Mouse (Mus musculus) frontal cortex, postnatal 14 days (tissue): ENCODE measurements at regions not wholly inside any gene's neighbourhood (a gene's known extent, or its start where the extent isn't known, plus 50 kb on each side); places are given as distances from the start of the nearest gene placed in this dataset.

Experiments used
- DNase-seq, 2 experiments: peaks; one replicate each; pipeline ENCODE4 v3.0.0; 2022; ENCODE audit warnings: low spot score in 2 of 2

- no peak for DNase-seq
Measured at GRCm38 (mm10) chr10:96724436-96725175, 107.8 kb downstream of the Btg1 start.

DNA sequence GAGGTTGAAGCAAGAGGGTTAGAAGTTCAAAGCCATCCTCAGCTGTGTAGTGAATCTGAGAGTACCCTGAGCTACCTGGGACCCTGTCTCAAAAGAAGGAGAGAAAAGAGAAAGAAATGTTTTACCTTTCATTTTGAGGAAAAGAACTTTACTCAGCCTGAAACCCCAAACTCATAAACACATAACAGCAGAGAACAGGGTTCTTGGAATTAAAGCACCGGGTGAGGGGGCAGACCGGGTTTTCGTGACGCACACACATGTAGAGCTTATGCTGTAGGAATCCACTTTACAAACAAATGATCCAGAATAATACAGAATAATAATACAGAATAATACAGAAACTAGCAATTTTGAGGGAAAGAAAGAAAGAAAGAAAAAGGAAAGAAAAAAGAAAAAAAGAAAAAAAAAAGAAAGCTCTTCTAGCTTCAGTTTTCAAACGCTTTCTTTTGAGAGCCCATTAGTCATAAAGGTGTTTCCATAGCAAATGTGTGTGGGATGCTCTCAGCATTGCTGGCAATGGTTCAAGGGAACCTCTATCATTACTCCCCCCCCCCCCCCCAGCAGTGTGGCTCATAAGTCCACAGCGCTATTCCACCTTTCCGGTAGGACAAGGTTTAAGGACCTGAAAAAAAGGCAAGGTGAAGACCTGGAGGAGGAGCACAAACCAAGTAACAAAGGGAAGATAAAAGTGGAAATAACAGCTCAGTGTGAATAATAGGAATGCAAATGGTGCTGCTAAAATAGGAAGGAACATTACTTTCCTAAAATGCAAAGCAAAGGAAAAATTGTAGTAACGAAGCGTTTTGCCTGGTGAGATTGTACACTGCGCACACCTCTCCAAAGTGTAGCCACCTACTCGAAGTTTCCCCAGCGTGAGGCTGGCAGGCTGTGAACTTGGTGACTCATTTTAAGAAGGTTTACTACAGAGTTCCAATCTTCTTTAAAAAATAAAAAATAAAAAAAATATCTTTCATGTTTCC lies 110.3 kb downstream of the Btg1 start:
- no peak for DNase-seq

- DNase-seq, result no peak
Measured at GRCm38 (mm10) chr10:96733581-96733980, 116.8 kb downstream of the Btg1 start.

DNA sequence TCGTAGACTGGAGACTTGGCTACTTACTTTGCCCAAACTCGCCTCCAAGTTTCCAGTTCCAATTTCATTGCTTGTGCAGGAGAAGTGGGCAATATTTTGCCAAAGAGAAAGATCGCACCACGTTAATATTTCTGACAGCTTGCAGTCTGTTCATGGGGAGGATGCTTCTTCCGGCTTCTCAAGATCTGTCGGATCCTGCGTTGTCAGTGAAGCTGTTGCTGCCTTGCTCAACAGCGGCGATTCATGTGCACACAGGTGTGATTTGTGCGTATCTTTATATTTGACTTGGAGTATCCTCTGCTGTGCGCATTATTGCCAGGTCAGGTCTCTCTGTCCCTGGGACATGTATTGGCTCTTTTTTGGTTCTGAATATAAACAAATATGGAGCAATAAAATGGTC lies 118.3 kb downstream of the Btg1 start:
- no peak for DNase-seq

DNA sequence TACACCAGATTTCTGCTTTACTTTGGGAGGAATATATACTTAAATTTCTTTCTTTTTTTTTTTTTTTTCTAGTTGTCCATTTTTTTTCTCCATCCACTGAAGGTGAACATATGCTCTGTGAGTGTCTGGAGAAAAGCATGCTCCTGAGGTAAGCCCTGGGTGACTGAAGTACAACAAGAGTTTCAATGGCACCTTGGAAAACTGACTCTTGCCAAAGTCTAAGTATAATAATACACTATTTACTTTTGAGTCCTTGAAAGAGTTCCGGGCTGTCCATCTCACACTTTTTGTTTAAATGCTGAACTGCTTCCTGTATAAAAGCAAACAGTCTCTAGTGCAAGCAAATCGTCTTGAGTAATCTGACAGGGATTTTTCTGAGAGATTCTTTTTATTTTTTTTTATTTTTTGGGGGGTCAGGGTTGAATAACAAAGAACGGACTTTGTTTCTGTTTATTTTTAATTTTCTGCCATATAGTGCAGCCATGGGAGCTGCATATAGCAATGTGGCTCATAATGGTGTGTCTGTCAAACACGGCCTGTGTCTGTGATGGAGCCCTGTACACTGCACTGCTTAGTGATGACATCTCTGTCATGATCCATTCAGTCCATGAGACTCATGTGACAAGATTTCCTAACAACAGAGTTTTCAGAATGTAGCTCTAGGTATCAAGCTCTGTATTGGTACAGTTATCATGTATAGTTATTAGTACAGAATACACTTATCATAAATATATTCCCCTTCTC lies 119.3 kb downstream of the Btg1 start:
- DNase-seq, result no peak

DNA sequence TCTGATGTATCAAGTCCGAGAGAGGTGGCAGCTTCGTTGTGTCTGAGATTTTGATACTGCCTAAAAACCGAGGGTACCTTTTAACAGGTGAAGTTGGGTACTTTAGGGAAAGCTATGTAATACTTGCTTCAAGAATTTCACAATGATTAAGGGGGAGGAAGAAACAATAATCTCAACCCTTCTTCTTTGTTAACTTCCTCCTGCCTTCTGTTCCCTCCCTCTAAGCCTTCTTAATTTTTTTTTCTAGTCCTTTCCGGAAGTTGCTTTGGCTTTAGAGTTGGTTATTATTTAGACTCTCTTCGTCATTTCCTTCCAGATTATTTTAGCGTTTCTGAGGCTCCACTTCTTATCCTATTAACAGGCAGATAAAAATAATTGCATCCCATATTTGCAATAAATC lies 121.2 kb downstream of the Btg1 start:
- no peak for DNase-seq

- no peak for DNase-seq
Measured at GRCm38 (mm10) chr10:96738606-96739005, 121.8 kb downstream of the Btg1 start.

DNA sequence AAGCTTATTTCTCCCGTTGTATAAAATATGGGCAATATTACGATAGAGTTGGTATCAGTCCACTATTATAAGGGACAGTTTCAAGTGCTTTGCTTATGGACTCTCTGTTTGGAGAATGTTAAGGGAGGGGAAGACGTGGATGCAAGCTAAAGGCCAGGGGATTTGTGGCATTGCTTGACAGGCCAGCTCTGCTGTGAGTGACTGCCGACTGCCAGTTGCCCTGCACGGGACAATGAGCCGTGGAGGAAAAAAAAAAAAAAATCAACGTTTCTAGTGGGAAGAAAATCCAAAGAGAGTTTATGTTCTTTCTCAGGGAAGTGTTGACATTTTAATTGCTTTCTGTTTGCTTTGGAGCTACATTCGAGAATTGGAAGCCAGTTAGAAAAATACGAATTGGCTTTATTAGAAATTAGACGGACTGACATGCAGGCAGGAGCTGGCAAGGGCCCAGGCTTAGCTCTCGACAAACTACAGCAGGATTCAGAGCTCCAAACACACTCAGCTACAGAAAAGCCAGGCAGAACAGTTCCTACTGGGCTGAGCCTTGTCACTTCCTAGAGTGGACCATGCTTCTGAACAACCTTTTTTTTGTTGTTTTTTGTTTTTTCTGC lies 127.5 kb downstream of the Btg1 start:
- DNase-seq, result no peak

DNA sequence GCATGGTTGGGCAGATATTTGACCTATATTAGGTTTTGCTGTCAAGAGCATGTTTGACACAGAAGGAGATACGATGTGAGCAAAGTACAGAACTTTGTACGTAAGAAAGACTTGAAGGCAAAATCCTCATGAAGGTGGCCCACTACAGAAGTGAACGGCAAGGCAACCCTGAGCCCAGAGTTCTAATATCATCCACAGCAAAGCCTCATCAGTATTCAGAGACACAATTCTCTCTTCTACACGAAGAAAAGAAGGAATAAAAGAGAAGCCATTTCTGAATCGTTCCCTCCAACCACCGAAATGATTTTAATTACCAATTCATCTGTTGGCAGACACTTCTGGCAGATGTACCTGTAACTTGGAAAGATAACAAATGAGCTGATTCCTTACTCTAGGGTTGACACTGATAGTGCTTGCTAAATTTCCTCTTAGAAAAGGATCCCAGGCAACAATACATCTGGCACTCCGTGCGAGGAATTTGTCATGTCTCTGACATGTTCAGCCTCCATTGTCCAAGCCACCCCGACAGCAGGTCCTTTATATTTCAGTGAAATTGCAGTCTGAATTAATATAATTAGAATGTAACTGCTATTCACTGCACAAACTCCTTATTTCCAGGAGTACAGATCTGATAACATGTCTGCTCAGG lies 130.3 kb downstream of the Btg1 start:
- no peak for DNase-seq

DNA sequence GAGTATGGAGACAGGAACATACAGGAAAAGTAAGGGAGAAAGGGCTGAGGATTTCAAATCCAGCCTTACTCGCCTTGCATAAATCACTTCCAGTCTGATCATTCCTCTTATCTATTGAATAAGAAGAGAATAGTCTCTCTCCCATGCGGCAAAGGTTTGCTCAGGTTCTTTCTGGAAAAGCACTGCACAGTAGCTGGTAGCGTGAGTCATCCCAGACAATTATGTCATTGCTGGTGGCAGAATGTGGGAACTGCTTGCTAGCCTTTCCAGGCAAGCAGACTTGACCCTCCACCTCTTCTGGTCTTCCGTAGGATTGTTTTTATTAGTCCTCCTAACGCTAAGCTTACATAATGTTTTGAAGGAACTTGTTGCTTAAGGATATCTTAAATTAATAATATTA lies 134.1 kb downstream of the Btg1 start:
- DNase-seq, result no peak

- peak; percentile 60 for DNase-seq
Measured at GRCm38 (mm10) chr10:96751580-96752264, 134.9 kb downstream of the Btg1 start.

GRCm38 (mm10) chr10:96752531-96752930 lies 135.7 kb downstream of the Btg1 start:
- DNase-seq, result no peak

GRCm38 (mm10) chr10:96753521-96753920 lies 136.7 kb downstream of the Btg1 start:
- no peak for DNase-seq

DNA sequence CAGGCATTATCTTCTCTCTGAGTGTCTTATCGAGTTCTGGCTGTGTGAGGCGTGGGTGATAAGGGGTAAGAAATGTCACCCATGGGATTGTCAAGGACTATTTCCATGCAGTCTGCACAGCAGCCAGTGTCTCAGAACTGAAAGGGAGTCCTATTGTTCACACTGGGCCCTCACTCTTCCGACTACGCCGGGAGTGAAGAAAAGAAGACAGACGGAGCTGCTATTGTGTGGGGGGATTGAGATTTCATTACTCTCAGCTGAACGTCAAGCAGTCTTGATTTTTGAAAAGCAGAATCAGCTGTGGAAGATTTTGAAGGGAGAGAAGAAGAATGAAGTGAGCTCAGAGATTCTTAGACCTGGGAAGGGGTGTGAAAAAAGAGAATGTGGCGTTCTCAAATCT lies 138.9 kb downstream of the Btg1 start:
- no peak for DNase-seq

- DNase-seq, result no peak
Measured at GRCm38 (mm10) chr10:96756355-96757084, 139.7 kb downstream of the Btg1 start.

GRCm38 (mm10) chr10:96757311-96757710 lies 140.5 kb downstream of the Btg1 start:
- DNase-seq, result no peak

- DNase-seq, result no peak
Measured at GRCm38 (mm10) chr10:96761601-96762000, 144.8 kb downstream of the Btg1 start.

DNA sequence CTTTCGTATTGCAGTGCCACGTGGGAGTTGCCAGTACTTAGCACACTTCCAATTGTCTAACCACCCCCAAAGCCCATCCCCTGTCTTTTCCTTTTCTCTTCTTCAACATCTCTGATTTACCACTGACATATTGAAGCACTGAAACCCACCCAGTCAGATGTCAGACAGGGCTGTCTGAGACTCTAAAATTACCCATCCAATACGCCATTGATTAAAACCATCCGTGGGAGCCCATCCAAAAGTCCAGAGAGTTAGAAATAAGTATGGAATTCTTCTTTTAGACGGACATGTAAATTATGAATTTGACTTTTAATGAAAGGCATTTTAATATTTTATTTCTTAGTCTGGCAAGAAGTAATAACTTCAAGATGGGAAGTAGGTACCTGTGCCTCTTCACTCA lies 148.8 kb downstream of the Btg1 start:
- no peak for DNase-seq

DNA sequence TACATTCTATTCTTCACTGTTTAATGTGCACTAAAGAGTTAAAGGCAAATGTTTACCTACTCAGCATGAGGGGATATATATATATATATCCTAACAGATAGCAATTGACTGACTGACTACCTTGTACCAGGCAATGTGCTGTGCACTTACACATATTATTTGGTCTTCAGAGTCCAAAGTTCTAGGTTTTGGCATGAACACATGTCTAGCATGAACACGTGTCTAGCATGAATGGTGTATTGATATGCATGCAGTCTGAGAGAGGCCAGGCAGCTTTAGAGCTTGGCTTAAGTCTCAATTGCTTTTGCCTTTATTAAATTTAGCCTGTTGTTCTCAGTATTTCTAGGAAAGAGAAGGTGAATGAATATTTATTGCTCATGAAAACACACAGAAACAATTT lies 161.4 kb downstream of the Btg1 start:
- DNase-seq, result no peak

DNA sequence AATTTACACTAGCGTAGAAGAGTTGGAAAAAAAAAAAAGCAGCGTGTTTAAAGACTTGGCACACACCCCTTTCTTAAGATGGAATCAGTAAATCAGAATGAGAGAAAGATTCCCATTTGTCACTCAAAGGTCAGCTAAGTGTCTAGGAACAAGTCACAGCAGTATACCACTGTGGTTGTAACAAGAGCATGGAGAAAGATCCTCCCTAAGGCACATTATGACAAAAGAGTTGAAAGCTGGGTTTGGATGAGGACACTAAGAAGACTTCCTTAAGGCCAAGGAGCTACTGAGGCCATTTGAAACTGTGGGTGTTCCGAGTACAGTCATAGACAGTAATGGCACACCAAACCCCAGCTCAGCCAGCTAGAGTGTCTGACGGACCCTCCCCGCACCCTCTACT lies 167.2 kb downstream of the Btg1 start:
- no peak for DNase-seq
